Mouse (Mus musculus) ovary, postnatal 10 days (tissue): ENCODE data around the gene Tpcn2.

Experiments used
- DNase-seq: peaks from one replicate; pipeline ENCODE4 v3.0.0; 2022; ENCODE audit warnings: low spot score

Gene Tpcn2

GRCm38 (mm10) chr7:145242851-145243712, 40.7 kb downstream of the Tpcn2 start:
- peak; percentile 72 for DNase-seq

- no peak for DNase-seq
Observed at GRCm38 (mm10) chr7:145242028-145242427, 41.8 kb downstream of the Tpcn2 start.

GRCm38 (mm10) chr7:145240929-145241328, 42.9 kb downstream of the Tpcn2 start:
- DNase-seq, result no peak

GRCm38 (mm10) chr7:145239736-145240505, 43.9 kb downstream of the Tpcn2 start:
- DNase-seq, result no peak

- DNase-seq, result no peak
Observed at GRCm38 (mm10) chr7:145239145-145239544, 44.7 kb downstream of the Tpcn2 start.

- DNase-seq, result no peak
Observed at GRCm38 (mm10) chr7:145234841-145235790, 48.7 kb downstream of the Tpcn2 start.

- no peak for DNase-seq
Observed at GRCm38 (mm10) chr7:145231659-145232058, 52.2 kb downstream of the Tpcn2 start.

GRCm38 (mm10) chr7:145226641-145227040, 57.2 kb downstream of the Tpcn2 start:
- DNase-seq, result no peak

- no peak for DNase-seq
Observed at GRCm38 (mm10) chr7:145225626-145226025, 58.2 kb downstream of the Tpcn2 start.

GRCm38 (mm10) chr7:145221841-145222689, 61.7 kb downstream of the Tpcn2 start:
- no peak for DNase-seq

GRCm38 (mm10) chr7:145221346-145221745, 62.5 kb downstream of the Tpcn2 start:
- no peak for DNase-seq

GRCm38 (mm10) chr7:145219420-145219831, 64.4 kb downstream of the Tpcn2 start:
- DNase-seq, result no peak

- DNase-seq, result no peak
Observed at GRCm38 (mm10) chr7:145216591-145216990, 67.2 kb downstream of the Tpcn2 start.

GRCm38 (mm10) chr7:145215476-145215875, 68.3 kb downstream of the Tpcn2 start:
- DNase-seq, result no peak

GRCm38 (mm10) chr7:145211680-145212659, 71.8 kb downstream of the Tpcn2 start:
- no peak for DNase-seq

GRCm38 (mm10) chr7:145210477-145211070, 73.2 kb downstream of the Tpcn2 start:
- no peak for DNase-seq

- no peak for DNase-seq
Observed at GRCm38 (mm10) chr7:145208006-145208405, 75.8 kb downstream of the Tpcn2 start, which contains the start of gene 1810010D01Rik. Gene 1810010D01Rik, minus strand, starts transcription at chr7:145208119.

- no peak for DNase-seq
Observed at GRCm38 (mm10) chr7:145206801-145207200, 77.0 kb downstream of the Tpcn2 start.

- DNase-seq, result peak; percentile 59
Observed at GRCm38 (mm10) chr7:145206056-145206610, 77.7 kb downstream of the Tpcn2 start.
